Mouse (Mus musculus) liver, postnatal 0 days (tissue): Measurements from ENCODE around the gene Pip4k2c.

Experiments
- CTCF ChIP-seq: sonication (generic); IDR thresholded peaks from 2 replicates; pipeline ENCODE4 v1.5.1; 2016; ENCODE audit warnings: antibody characterized with exemption, low read depth
- EP300 ChIP-seq: IDR thresholded peaks from 2 replicates; pipeline ENCODE4 v1.6.1; 2016; ENCODE audit warnings: antibody characterized with exemption, low read depth, mild to moderate bottlenecking

DNA sequence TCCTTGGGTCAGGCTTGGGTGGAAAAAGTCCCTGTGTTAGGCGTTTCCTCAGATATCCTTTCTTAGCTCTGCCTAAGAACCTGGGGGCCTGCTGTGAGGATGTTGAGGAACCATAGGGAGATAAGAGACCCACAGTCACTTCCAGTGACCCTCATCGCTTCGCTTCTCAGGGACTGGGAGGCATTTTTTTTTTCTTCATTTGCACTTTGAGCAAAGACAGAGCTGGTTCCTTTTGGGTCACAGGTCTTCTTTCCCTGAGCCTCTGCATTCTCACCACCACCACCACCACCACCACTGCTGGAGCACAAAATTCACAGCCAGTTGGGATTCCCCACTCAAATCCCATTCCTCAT lies 30.7 kb downstream of the Pip4k2c start:
- TF ChIP-seq CTCF (no peak), EP300 (no peak)
